Mouse (Mus musculus) liver, adult (tissue): Measurements from ENCODE around the gene Rbfox1.

Experiments
- GATA4 ChIP-seq: IDR thresholded peaks from 2 replicates; pipeline ENCODE4 v1.6.1; 2014; ENCODE audit warnings: mild to moderate bottlenecking, low read length; ENCODE audit not compliant: insufficient replicate concordance

Rbfox1 gene

GRCm38 (mm10) chr16:6807835-6808234 is 922.7 kb downstream of the Rbfox1 start:
- no peak for TF ChIP-seq GATA4

- no peak for TF ChIP-seq GATA4
These were observed 928.7 kb downstream of the Rbfox1 start for GRCm38 (mm10) chr16:6813871-6814270.

- no peak for TF ChIP-seq GATA4
These were observed 936.6 kb downstream of the Rbfox1 start for GRCm38 (mm10) chr16:6821741-6822140.

- no peak for TF ChIP-seq GATA4
These were observed 944.9 kb downstream of the Rbfox1 start for GRCm38 (mm10) chr16:6829892-6830524.

GRCm38 (mm10) chr16:6833486-6833885 is 948.3 kb downstream of the Rbfox1 start:
- no peak for TF ChIP-seq GATA4

DNA sequence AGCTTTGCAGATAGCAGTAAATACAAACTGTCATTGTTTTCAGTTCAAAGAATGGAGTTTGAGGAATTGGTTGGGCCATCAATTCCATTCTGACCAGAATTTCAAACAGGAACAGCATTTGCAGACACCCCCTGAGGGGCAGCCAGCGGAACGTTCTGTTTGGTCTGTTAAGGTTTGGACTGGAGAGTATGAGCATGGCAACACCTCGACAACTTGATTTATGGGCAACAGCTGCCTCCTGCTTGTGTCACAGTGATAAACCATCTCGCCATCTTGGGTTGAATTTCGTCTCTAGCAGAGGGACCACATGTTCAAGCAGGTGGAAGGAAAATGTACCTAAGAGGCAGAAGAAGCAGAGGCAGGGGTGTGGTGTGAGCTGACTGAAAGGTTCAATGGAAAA is 949.9 kb downstream of the Rbfox1 start:
- no peak for TF ChIP-seq GATA4

- no peak for TF ChIP-seq GATA4
These were observed 954.3 kb downstream of the Rbfox1 start for GRCm38 (mm10) chr16:6839299-6839995.

GRCm38 (mm10) chr16:6840007-6840406 is 954.9 kb downstream of the Rbfox1 start:
- no peak for TF ChIP-seq GATA4

DNA sequence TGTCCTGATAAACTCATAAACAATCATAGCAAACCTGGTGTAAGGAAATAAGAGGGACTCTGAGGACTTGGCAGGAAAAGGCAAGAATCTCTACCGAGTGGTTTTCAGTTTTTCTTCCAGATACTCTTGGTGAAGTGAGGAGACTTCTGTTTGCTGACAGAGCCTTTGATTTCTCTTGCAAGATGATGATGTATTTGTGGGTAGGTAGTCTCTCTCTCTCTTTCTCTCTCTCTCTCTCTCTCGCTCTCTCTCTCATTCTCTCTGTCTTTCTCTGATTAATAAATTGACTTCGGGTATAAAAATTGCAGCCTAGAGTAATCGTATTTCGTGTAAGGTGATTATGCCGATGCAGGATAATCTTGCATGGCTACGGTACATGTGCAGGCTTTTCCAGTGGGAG is 955.3 kb downstream of the Rbfox1 start:
- no peak for TF ChIP-seq GATA4

DNA sequence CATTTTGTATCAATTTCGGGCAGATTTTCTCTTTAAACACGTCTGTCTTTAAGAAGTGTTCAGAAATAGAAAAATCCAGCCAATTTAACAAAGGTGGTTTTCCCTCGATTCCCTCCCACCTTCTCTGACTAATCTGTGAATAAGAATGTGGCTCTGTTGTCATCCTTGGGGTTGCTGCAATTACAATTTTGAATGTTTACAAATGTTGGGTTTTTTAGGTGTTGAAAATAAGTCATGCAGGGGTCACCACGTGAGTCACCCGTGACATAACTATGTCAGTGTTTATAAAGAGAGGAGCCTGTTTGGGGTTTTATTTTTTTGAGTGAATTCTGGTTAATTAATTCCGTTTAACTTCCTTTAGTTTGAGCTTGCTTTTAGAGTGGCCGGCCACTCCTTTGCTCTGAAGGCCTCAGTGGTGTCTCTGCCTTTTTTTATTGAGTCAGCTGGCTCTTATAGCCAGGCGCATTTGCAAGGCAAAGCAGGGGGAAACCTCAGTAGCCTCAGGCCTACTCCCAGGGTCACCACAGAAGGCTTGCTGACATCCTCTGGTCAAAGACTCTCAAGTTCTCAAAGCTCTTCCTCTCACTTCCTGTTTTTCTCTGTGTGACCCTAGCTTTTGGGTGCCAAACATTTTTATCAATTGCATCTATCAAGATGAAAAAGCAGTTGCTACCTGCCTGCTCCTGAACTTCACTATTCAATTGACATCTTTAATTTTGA is 957.1 kb downstream of the Rbfox1 start:
- TF ChIP-seq GATA4 = no peak

GRCm38 (mm10) chr16:6844659-6845058 is 959.5 kb downstream of the Rbfox1 start:
- no peak for TF ChIP-seq GATA4

DNA sequence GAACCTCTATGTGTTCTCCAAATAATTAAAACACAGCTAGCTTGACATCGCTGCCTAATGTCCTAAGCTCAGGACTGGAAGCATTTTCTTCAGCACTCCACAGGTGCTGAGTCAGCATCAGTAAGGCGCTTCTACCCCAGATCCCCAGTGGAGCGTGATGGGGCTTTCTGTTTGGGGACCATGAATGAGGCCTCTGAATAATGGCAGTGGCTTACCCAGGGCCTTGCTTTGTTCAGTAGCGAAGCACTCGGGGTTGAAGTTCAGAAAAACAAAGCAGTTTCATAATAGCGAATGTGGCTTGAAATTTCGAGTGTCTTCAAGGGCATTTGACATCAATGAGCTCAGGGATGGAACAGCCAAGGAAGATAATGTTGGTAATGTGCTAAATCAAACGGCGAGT is 966.2 kb downstream of the Rbfox1 start:
- TF ChIP-seq GATA4 = no peak

- TF ChIP-seq GATA4 = no peak
These were observed 968.6 kb downstream of the Rbfox1 start for GRCm38 (mm10) chr16:6853796-6854195.

DNA sequence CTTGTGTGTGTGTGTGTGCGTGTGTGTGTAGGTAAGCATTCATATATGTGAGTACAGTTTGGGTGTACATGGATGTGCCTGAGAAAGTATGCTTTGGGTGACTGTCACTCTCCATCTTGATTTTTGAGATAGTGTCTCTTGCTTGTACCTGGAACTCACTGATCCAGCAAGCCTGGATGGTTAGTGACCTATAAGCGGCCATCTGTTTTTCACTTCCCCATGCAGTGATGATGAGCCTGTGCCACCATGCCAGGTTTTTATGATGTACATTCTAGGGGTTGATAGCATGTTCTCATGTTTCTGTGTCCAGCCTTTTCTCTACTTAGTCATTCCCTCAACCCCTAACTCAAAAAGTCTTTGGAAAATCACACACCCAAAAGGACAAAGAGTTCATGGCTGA is 976.5 kb downstream of the Rbfox1 start:
- no peak for TF ChIP-seq GATA4

GRCm38 (mm10) chr16:6882683-6883430 is 997.7 kb downstream of the Rbfox1 start:
- TF ChIP-seq GATA4 = no peak
